Mouse (Mus musculus) activated CD4-positive, CD25-positive, alpha-beta regulatory T cell (primary cell): ENCODE data around the gene Akap9. TPM values are rescaled to one million over a fixed set of nuclear protein-coding genes. Genes with fewer than 3 reads are reported as not detected.

Source experiments
- polyA plus RNA-seq, 2 experiments: library from polyadenylated mRNA; unstranded; fragments of 100-300 nt; shearing (Covaris generic); gene quantifications; one replicate each; pipeline ENCODE4 v1.2.1; 2017

Akap9 gene
- 100 to 1,000 TPM; 117 to 141 TPM for polyA plus RNA-seq

DNA sequence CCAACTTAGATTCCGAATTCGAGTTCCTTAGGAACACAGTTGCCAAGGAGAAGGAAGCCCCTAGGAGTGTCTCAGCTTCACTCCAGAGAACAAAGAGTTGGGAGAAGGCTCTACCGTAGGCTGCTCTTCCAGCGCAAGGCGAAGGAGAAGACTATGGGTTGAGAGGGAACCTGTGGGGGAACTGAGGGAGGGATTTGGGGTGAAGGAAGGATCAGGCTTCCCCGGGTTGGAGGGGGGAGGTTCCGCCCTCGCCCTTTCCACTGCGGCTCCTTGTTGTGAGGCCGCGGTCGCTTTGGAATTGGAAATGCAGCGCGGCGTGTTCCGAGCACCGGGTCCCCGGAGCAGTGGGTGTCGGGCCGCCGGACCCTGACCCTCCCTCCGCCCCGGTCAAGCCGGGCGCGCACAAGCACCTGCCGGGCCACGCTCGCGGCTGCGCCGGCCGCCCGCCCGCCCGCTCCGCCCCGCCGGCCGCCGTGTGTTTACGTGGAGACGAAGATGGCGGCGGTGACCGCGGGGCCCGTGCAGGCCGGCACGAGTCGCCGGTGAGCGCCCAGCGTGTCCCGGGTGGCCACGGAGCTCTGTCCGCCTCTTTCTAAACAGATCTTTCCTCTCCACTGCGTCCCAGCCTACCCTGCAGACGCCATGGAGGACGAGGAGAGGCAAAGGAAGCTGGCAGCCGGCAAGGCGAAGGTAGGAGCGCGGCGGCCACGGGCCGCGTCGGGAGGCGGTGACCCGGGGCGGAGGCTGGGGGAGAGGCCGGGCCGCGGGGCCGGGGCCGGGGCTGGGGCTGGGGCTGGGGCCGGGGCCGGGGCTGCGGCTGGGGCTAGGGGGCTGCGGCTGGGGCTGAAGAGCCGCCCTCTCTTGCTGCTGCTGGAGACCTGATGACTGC, at the start of gene Akap9:
TSS of gene Akap9 (plus strand) at position 254 of the 889 bp plus-strand sequence.

DNA sequence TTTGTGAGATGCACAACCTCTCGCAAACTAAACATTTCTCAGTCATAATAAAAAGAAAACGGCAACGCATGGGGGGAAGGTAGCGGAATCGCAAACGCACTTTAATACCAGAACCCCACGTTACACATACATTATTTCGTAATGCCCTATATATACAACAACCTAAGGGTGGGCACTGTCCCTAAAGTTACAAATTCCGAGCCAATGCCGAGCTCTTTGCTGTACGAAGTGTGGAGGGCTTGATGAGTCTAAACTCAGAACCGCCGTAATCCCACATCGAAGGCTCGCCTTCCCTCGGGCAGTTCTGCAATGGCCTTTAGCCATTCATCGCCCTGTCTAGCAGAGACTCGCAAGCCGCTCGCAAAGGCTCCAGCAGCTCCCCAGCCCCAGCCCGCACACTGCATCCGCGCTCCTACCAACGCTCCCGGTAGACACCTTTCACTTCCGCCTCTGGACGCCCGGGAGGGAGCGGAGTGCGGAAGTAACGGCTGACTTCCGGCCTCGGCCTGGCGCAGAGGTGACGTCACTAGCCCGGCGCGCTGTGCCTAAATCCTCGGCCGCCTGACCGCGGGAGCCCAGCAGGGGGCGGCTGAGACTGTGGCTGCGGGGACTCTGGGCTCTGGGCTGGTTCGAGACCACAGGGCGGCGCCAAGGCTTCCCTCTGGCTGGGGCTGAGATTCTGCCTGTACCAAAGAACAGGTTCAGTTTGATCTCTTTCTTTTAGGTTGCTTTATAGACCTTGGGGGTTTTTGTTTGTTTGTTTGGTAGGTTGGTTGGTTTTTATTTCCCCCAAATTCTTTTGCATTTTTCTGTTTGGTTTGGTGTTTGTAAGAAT, 34.2 kb upstream of the Akap9 start, which contains the start of gene Mterf1a:
TSS of gene Mterf1a (minus strand) at position 475 of the 835 bp plus-strand sequence.

DNA sequence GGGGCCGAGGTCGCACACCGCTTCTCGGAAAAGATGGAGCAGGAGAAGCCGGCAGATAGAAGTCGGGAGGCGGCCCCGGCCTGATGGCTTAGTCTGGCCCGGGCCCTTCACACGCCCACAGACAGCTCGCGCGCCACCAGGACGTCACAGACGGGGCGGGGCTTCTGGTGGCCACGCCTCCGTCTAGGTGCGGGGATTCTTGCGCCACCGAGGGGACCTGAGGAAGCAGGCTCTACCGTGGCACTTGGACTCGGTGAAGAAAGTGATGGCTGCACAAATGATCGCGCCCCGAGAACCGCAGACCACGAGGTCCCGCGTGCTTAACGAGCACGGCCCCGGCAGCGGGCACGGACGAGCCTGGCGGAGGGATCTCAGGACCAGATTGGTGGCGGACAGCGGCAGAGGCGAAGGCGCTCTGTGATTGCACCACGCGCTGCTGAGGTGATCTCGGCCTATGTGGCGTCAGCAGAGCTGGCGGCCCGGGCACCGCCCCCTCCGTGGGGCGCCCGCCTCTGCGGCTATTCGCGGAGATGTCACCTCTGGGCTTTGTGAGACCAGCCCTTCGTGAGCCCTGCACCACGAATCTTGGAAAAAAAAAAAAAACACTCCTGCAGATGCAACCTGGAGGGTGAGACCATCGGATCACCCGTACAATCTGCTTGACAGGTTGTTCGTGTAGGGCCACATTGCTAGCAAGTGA, 176.6 kb downstream of the Akap9 start, which contains the start of gene Cyp51:
TSS of gene Cyp51 (minus strand) at position 406 of the 700 bp plus-strand sequence.

Other genes starting within 250 kb of the Akap9 start
- gene Ankib1, start 125.1 kb upstream of the Akap9 start, polyA plus RNA-seq, result 10 to 100 TPM; 35.1 to 52.6 TPM
- gene Krit1, start 124.9 kb upstream of the Akap9 start, polyA plus RNA-seq, result 10 to 100 TPM; 69.8 to 83.0 TPM
- gene Lrrd1, start 82.9 kb upstream of the Akap9 start, polyA plus RNA-seq, result under 1 TPM; 0.17 to 0.21 TPM
- 10 to 100 TPM; 23.5 to 27.6 TPM for gene Mterf1a, start 34.1 kb upstream of the Akap9 start, polyA plus RNA-seq
- 10 to 100 TPM in 1 of 2 experiments, 1 to 10 TPM in 1; 9.1 to 38.7 TPM for gene Cyp51, start 176.7 kb downstream of the Akap9 start, polyA plus RNA-seq